Comparison of ENCODE assay signal across 26 mouse cellular contexts in the genomic region with DNA sequence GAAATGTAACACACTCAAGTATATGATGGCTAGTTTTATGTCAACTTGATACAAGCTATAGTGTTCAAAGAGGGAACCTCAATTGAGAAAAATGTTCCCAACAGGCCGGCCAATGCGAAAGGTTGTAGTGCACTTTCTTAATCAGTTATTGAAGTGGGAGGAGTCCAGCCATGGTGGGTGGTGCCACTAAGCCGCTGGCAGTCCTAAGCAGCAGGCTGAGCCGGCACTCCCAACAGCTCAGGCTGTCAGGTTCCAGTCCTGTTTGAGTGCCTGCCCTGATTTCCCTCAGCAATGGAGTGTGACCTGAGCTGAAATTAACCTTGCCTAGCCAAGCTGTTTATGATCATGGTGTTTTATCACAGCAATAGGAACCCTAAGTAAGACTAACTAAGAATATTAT. TPM values are rescaled to one million over a fixed set of nuclear protein-coding genes. Genes with fewer than 3 reads are reported as not detected.
DNase-seq lines count a peak whose midpoint lies in the region; ATAC-seq lines count a peak whose summit lies in the region.
"Had no signal": no experiment of that assay in that cellular context is flagged by ENCODE, and none has a peak within 500 bp of the region (broad histone marks: within the 10 kb centered on the region; RNA-seq: fewer than 3 reads in every experiment).

No protein-coding gene starts in this region.

- no peaks in the 10 kb centered on the region for H3K36me3 ChIP-seq in kidney, embryonic 14.5 days (ENCODE audit: control insufficient read depth, insufficient read depth, low read length)
- H3K36me3 ChIP-seq in forebrain, embryonic 13.5 days (ENCODE audit: poor library complexity, severe bottlenecking): no peaks in the 10 kb centered on the region
- H3K36me3 ChIP-seq: embryonic facial prominence, embryonic 13.5 days; forebrain, embryonic 10.5 days; hindbrain, embryonic 13.5 days; limb, embryonic 13.5 days; liver, embryonic 13.5 days had no signal

- ATAC-seq in kidney, embryonic 14.5 days (ENCODE audit: low FRiP score, low TSS enrichment): no peak
- ATAC-seq in megakaryocyte, adult 5-6 weeks (ENCODE audit: poor library complexity, severe bottlenecking): no peak
- ATAC-seq in forebrain, embryonic 13.5 days: no peak
- ATAC-seq: forebrain, embryonic 16.5 days; intestine, embryonic 16.5 days had no signal

- no peaks in the 10 kb centered on the region for H3K27me3 ChIP-seq in kidney, embryonic 14.5 days (ENCODE audit: control insufficient read depth, insufficient read depth, low read length)
- no peaks in the 10 kb centered on the region for H3K27me3 ChIP-seq in forebrain, embryonic 13.5 days
- H3K27me3 ChIP-seq: embryonic facial prominence, embryonic 13.5 days; hindbrain, embryonic 13.5 days; limb, embryonic 13.5 days; liver, embryonic 13.5 days had no signal

- no peak overlapping the region for H3K27ac ChIP-seq in kidney, embryonic 14.5 days (ENCODE audit: low read depth, low read length)
- H3K27ac ChIP-seq in forebrain, embryonic 13.5 days: no peak overlapping the region
- H3K27ac ChIP-seq: embryonic facial prominence, embryonic 13.5 days; forebrain, embryonic 10.5 days; gastrocnemius, adult 2 months; hindbrain, embryonic 13.5 days; limb, embryonic 13.5 days; liver, embryonic 13.5 days; macrophage had no signal

- DNase-seq in kidney, adult 11 months: peak; percentile 60
- peak; percentile 50 to 71 for DNase-seq in kidney, adult 8-10 months
- DNase-seq in kidney, postnatal 10 days: peak; percentile 24
- DNase-seq in spleen, postnatal 10 days (ENCODE audit: low spot score in 2 of 2): no peak
- DNase-seq: adrenal gland, postnatal 25 days; cerebellum, adult 9-10 months; gastrocnemius, adult 2 months; gastrocnemius, postnatal 36 days; heart, adult 18-20 months; heart, postnatal 4 days; liver, embryonic 13.5 days; lung, adult 18-20 months; lung, postnatal 10 days; midbrain, embryonic 14.5 days; spleen, adult 18-20 months had no signal

- H3K4me1 ChIP-seq in kidney, embryonic 14.5 days (ENCODE audit: control insufficient read depth, insufficient read depth, low read length): no peaks in the 10 kb centered on the region
- H3K4me1 ChIP-seq in forebrain, embryonic 13.5 days: no peaks in the 10 kb centered on the region
- H3K4me1 ChIP-seq: embryonic facial prominence, embryonic 13.5 days; forebrain, embryonic 10.5 days; limb, embryonic 13.5 days; liver, embryonic 13.5 days had no signal

- H3K4me2 ChIP-seq in kidney, embryonic 14.5 days (replicated peaks; ENCODE audit: low read depth, low read length): no peak overlapping the region
- no peak overlapping the region for H3K4me2 ChIP-seq in forebrain, embryonic 13.5 days
- H3K4me2 ChIP-seq: embryonic facial prominence, embryonic 13.5 days; heart, embryonic 11.5 days; hindbrain, embryonic 13.5 days; limb, embryonic 13.5 days; liver, embryonic 13.5 days had no signal

- no peak overlapping the region for H3K9ac ChIP-seq in kidney, embryonic 14.5 days (ENCODE audit: low read depth, low read length)
- H3K9ac ChIP-seq in forebrain, embryonic 13.5 days: no peak overlapping the region
- H3K9ac ChIP-seq: embryonic facial prominence, embryonic 13.5 days; hindbrain, embryonic 13.5 days; limb, embryonic 13.5 days; liver, embryonic 13.5 days had no signal

- 55% methylated on average over 4 of the region's 4 CpGs for WGBS in kidney, embryonic 14.5 days
- 61% methylated on average over 4 of the region's 4 CpGs for WGBS in forebrain, embryonic 13.5 days

- H3K9me3 ChIP-seq in kidney, embryonic 14.5 days (ENCODE audit: control insufficient read depth, low read length): no peaks in the 10 kb centered on the region
- H3K9me3 ChIP-seq in forebrain, embryonic 13.5 days (replicated peaks): no peaks in the 10 kb centered on the region
- H3K9me3 ChIP-seq: embryonic facial prominence, embryonic 13.5 days; forebrain, embryonic 10.5 days; hindbrain, embryonic 13.5 days; limb, embryonic 13.5 days; liver, embryonic 13.5 days had no signal

- H3K4me3 ChIP-seq in kidney, embryonic 14.5 days (ENCODE audit: low read length): no peak overlapping the region
- no peak overlapping the region for H3K4me3 ChIP-seq in forebrain, embryonic 13.5 days
- H3K4me3 ChIP-seq: embryonic facial prominence, embryonic 13.5 days; forebrain, embryonic 10.5 days; gastrocnemius, adult 2 months; hindbrain, embryonic 13.5 days; limb, embryonic 13.5 days; liver, embryonic 13.5 days had no signal

RNA-seq across cellular contexts. Expression of gene Pcbp3, which starts 20.6 kb away (rescaled TPM):
- polyA plus RNA-seq in kidney, embryonic 14.5 days (2014; fragmentation: Nextera tagmentation; extraction: Ambion mirVana): 19.7 and 28.4 TPM in 2 replicates
- total RNA-seq in megakaryocyte, adult 5-6 weeks (2015): 4.4 and 5.7 TPM in 2 replicates
- 4.7 and 6.2 TPM in 2 replicates for total RNA-seq in megakaryocyte, adult 5-6 weeks (2017)
- polyA plus RNA-seq in forebrain, embryonic 13.5 days (2015; fragmentation: Nextera tagmentation; extraction: Ambion mirVana): 49.3 and 52.5 TPM in 2 replicates

Comparison
In these comparisons a context has a peak if more than half of its experiments do, and no peak if none do; other contexts are left out.
1. DNase-seq: peak in kidney, adult 11 months (single experiment), kidney, adult 8-10 months (2 of 2) and kidney, postnatal 10 days (single experiment); none in spleen, postnatal 10 days (0 of 2).